Mouse (Mus musculus) granulocyte monocyte progenitor cell, adult 5-6 weeks (primary cell): Measurements from ENCODE around the gene Pold2. TPM values are rescaled to one million over a fixed set of nuclear protein-coding genes. Genes with fewer than 3 reads are reported as not detected.

Source experiments
- ATAC-seq: replicated peaks from 2 replicates; pipeline ENCODE4 v1.8.0; 2016; ENCODE audit warnings: mild to moderate bottlenecking, moderate TSS enrichment, inconsistent platforms; ENCODE audit not compliant: poor library complexity, severe bottlenecking
- total RNA-seq, 2 experiments: library from RNA; stranded (forward) in 1 of 2; stranded (reverse) in 1 of 2; fragments of 200-712, 200-1000 nt in 1 of 2; fragments of >200 nt in 1 of 2; fragmentation: Nextera tagmentation in 1 of 2; gene quantifications; 2 replicates each; pipeline ENCODE4 v1.2.3; 2014 to 2017

The Pold2 gene
- total RNA-seq, 2 experiments from 2014 or later: 88.5 to 95.4 TPM

GRCm38 (mm10) chr11:5861678-5862393 is 16.3 kb downstream of the Pold2 start, which contains the start of gene Aebp1:
Gene Aebp1 (plus strand): TSS chr11:5861947.
- ATAC-seq: peak; percentile 38

GRCm38 (mm10) chr11:5860639-5861038 is 17.5 kb downstream of the Pold2 start:
- ATAC-seq: no peak

- no peak for ATAC-seq
Observed at GRCm38 (mm10) chr11:5859883-5860550, 18.1 kb downstream of the Pold2 start.

- ATAC-seq: no peak
Observed at GRCm38 (mm10) chr11:5858723-5859122, 19.4 kb downstream of the Pold2 start.

GRCm38 (mm10) chr11:5856479-5857130 is 21.5 kb downstream of the Pold2 start:
- no peak for ATAC-seq

- ATAC-seq: no peak
Observed at GRCm38 (mm10) chr11:5855902-5856301, 22.2 kb downstream of the Pold2 start.

- no peak for ATAC-seq
Observed at GRCm38 (mm10) chr11:5855481-5855880, 22.6 kb downstream of the Pold2 start.

GRCm38 (mm10) chr11:5852314-5852713 is 25.8 kb downstream of the Pold2 start:
- no peak for ATAC-seq

GRCm38 (mm10) chr11:5851021-5851736 is 26.9 kb downstream of the Pold2 start:
- ATAC-seq: no peak

GRCm38 (mm10) chr11:5850452-5850851 is 27.6 kb downstream of the Pold2 start:
- ATAC-seq: no peak

GRCm38 (mm10) chr11:5849316-5849715 is 28.8 kb downstream of the Pold2 start:
- ATAC-seq: no peak

- ATAC-seq: no peak
Observed at GRCm38 (mm10) chr11:5848741-5849140, 29.4 kb downstream of the Pold2 start.

- no peak for ATAC-seq
Observed at GRCm38 (mm10) chr11:5846639-5847345, 31.3 kb downstream of the Pold2 start.

- ATAC-seq: no peak
Observed at GRCm38 (mm10) chr11:5843131-5843530, 35.0 kb downstream of the Pold2 start.

- ATAC-seq: no peak
Observed at GRCm38 (mm10) chr11:5841751-5842150, 36.3 kb downstream of the Pold2 start.

GRCm38 (mm10) chr11:5840346-5840745 is 37.7 kb downstream of the Pold2 start:
- no peak for ATAC-seq

GRCm38 (mm10) chr11:5837251-5838246 is 40.5 kb downstream of the Pold2 start, which contains the start of gene Polm:
Gene Polm (minus strand): TSS chr11:5838016.
- ATAC-seq: peak; percentile 89

- ATAC-seq: no peak
Observed at GRCm38 (mm10) chr11:5836126-5836525, 42.0 kb downstream of the Pold2 start.

- ATAC-seq: no peak
Observed at GRCm38 (mm10) chr11:5835057-5835456, 43.0 kb downstream of the Pold2 start.
